Mouse (Mus musculus) stomach, embryonic 15.5 days (tissue): ENCODE results near the gene Hamp2. TPM values are rescaled to one million over a fixed set of nuclear protein-coding genes. Genes with fewer than 3 reads are reported as not detected.

Experiments
- ATAC-seq: fragments of 200-750 bp; cut with Nextera tagmentation; 2 replicates; pipeline ENCODE4 v1.8.0; 2017; ENCODE audit warnings: low read depth, moderate number of reproducible peaks, moderate TSS enrichment; ENCODE audit not compliant: insufficient read depth, low FRiP score
- H3K27ac ChIP-seq: fragments of 300-500 bp; sonication (generic); 2 replicates; pipeline ENCODE4 v1.5.1; 2015; ENCODE audit warnings: mild to moderate bottlenecking, inconsistent platforms
- H3K27me3 ChIP-seq: fragments of 300-500 bp; sonication (generic); replicated peaks from 2 replicates; pipeline ENCODE4 v1.6.1; 2015; ENCODE audit warnings: inconsistent platforms
- H3K36me3 ChIP-seq: fragments of 300-500 bp; sonication (generic); 2 replicates; pipeline ENCODE4 v1.6.1; 2015; ENCODE audit warnings: inconsistent platforms
- H3K4me1 ChIP-seq: fragments of 300-500 bp; sonication (generic); 2 replicates; pipeline ENCODE4 v1.6.1; 2015; ENCODE audit warnings: inconsistent platforms
- H3K4me2 ChIP-seq: fragments of 300-500 bp; sonication (generic); 2 replicates; pipeline ENCODE4 v1.6.1; 2015; ENCODE audit warnings: mild to moderate bottlenecking, inconsistent platforms
- H3K4me3 ChIP-seq: fragments of 300-500 bp; sonication (generic); replicated peaks from 2 replicates; pipeline ENCODE4 v1.5.1; 2015; ENCODE audit warnings: inconsistent platforms
- H3K9ac ChIP-seq: fragments of 300-500 bp; sonication (generic); 2 replicates; pipeline ENCODE4 v1.6.1; 2015; ENCODE audit warnings: inconsistent platforms
- H3K9me3 ChIP-seq: fragments of 300-500 bp; sonication (generic); 2 replicates; pipeline ENCODE4 v1.6.1; 2016; ENCODE audit warnings: inconsistent platforms
- WGBS: fragments of 180-500 bp; shearing (Covaris S2); methylation state at CpG from one replicate; pipeline ENCODE4 v1.1.7; 2015; 5-methylcytosine and 5-hydroxymethylcytosine counted together
- polyA plus RNA-seq: library from polyadenylated mRNA; unstranded; fragments of >200 nt; fragmentation: Nextera tagmentation; extraction: Ambion mirVana; gene quantifications from 2 replicates; pipeline ENCODE4 v1.2.1, GENCODE M21; 2015

Gene Hamp2
- polyA plus RNA-seq, 1 experiment from 2014 or later: not detected

DNA sequence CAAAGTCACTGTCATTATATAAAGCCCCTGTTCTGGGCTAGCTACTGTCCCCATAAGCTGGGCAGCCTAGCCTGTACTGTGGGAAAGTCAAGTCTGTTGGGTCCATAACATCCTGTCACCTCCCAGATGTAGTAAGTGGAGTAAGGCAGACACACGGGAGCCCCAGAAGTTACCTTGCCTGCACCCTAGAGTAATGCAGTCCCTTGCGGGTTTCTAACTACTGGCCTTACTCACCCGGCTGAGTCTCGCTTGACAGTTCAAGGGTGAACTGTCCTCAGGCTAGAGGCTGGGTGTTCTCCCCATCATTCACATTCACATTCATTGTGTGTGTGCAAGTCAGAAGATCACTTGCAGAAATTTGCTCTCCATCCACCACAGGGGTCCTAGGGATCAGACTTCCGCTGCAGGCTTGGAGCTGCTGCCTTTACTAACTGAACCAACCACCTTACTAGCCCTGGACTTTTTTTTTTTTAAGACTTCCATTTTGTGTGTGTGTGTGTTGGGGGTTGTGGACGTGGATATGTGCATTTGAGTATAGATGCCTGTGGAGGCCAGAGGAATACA, 35.4 kb upstream of the Hamp2 start:
- Histone ChIP-seq H3K4me1 (peaks cover 22% of the 10 kb centered on the region), H3K9ac (no peak overlapping the region), H3K27me3 (no peaks in the 10 kb centered on the region), H3K9me3 (no peaks in the 10 kb centered on the region), H3K4me3 (no peak overlapping the region), H3K4me2 (no peak overlapping the region), H3K36me3 (0 out of 2 replicates have a peak, but pooled peaks cover under 1% of the 10 kb centered on the region), H3K27ac (no peak overlapping the region)
- ATAC-seq: no peak
- 82% methylated on average over 6 of the region's 6 CpGs for WGBS

DNA sequence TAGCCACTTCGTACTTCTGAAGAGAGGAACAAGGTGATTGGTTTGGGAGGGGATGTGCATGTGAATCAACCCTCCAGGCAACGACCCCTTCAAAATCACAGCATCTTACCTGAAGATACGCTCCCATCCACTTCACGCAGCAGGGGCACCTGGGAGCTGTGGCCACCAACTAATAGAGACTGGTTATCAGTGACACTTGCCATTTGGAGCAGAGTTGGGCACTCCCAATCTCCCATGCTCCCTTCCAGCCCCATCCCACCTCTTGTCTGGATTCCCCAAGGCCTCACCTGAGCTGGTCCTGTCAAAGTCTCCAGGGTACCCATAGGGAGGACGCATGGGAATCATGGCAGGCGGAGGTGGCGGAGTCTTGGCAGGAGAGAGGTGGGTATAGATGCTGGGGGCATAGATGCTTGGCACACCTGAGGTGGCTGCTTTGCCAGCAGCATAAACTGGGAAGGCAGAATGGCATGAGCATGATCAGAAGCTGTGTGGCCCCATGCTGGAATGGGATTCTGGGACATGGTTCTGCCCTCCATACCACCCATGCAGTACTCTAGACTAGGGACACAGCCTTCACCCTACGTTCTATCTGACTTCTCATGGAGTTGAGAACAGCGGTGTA, 34.5 kb upstream of the Hamp2 start:
- Histone ChIP-seq H3K4me1 (peaks cover 23% of the 10 kb centered on the region), H3K4me2 (no peak overlapping the region), H3K9ac (no peak overlapping the region), H3K27me3 (no peaks in the 10 kb centered on the region), H3K4me3 (no peak overlapping the region), H3K9me3 (no peaks in the 10 kb centered on the region), H3K27ac (no peak overlapping the region), H3K36me3 (0 out of 2 replicates have a peak, but pooled peaks cover 8% of the 10 kb centered on the region)
- no peak for ATAC-seq
- 90% methylated on average over 9 of the region's 9 CpGs for WGBS

DNA sequence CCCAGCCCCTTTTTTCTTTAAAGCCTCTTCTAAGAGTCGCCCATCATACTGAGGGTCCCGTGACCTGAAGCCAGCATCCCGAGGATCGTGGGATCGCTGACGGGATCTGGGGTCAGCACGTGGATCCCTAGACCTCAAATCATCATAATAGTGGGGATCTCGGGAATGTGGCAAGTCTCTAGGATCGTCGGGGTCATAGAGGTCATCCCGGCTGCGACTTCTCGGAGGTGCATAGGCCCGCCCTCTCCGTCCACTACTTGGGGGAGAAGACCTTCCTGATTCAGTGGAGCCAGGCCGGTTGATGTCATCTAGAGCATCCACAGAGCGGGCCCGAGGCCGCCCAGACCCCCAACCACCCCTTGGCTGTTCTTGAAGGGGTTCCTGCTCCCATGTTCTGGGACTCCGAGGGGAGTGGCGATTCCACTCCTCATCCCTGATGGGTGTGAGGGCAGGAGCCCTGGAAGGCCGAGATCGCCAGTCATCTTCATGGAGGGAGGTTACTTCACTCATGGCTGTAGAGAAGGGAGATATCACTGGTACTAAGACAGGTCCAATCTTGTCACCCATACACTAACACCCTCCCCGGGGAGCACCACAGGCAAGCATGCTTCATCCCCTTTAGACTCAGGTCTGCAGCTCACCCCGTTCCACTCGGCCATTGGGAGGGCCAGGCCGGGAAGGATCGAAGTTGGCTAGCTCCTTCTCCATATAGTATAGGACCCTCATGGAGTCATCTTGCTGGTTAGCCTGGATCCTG, 33.8 kb upstream of the Hamp2 start:
- no peak for ATAC-seq
- Histone ChIP-seq H3K4me2 (peak overlapping the region; percentile 58), H3K4me3 (peak overlapping the region; percentile 92), H3K9me3 (no peaks in the 10 kb centered on the region), H3K4me1 (peaks cover 23% of the 10 kb centered on the region), H3K9ac (peak overlapping the region; percentile 24; the same call in 1 of the 2 replicates), H3K27me3 (no peaks in the 10 kb centered on the region), H3K27ac (peak overlapping the region; percentile 97; the same call in 1 of the 2 replicates), H3K36me3 (0 out of 2 replicates have a peak, but pooled peaks cover 8% of the 10 kb centered on the region)
- 66% methylated on average over 28 of the region's 28 CpGs for WGBS

DNA sequence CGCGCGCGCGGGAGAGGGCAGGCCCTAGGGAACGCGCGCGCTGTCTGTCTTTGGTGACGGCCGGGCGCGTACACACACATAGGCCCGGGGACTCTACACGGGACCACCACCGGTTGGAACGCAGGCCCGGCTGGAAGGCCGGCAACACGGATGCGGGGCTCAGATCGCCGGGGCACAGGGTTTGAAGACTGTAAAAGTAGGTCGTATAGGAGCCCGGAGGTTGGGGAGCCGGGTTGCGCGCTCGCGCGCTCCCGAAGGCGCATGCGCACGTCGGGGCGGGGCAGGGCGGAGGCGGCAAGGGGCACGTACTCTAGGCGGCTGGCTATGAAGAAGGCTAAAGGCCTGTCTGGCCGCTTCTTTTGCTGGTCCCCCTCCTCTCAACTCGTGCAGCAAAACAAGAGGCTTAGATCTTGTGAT, 32.9 kb upstream of the Hamp2 start:
- WGBS: under 1% methylated on average over 43 of the region's 43 CpGs
- H3K27me3 ChIP-seq: no peaks in the 10 kb centered on the region
- H3K27ac ChIP-seq: peak overlapping the region; percentile 97
- peak overlapping the region; percentile 92 for H3K4me3 ChIP-seq
- H3K4me2 ChIP-seq: peak overlapping the region; percentile 58
- peak overlapping the region; percentile 54; the same call in 1 of the 2 replicates for H3K9ac ChIP-seq
- peaks cover 23% of the 10 kb centered on the region for H3K4me1 ChIP-seq
- peaks cover 13% of the 10 kb centered on the region; the same call in 1 of the 2 replicates for H3K36me3 ChIP-seq
- no peaks in the 10 kb centered on the region for H3K9me3 ChIP-seq
- peak; percentile 70 for ATAC-seq

DNA sequence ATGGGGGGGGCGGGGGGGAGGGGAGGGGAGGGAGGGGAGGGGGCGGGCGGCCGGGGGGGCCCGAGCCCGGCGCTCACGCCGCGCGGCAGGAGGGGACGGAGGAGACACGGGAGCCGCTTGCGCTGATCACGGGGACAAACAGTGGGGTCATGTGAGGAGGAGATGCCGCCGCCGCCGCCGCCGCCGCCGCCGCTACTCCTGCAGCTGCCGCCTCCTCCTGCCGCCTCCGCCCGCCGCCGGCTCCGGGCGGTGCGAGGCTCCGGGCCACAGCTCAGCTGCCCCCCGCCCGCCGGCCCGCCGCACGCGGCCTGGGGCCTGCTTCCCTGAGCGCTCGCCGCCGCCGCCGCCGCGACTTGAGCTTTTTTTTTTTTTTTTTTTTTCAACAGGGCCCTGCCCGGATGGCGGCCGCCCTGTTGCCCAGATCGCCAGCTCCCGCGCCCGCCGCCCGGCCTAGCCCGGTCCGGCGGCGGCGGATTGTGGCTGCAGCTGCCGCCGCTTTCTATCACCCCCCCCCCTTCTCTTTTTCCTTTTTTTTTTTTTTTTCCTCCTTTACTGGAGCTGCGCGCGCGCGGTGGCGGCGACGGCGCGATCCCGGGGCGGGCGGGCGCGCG, 32.4 kb upstream of the Hamp2 start, which contains the start of gene Usf2:
Gene Usf2 (minus strand): TSS at position 48 of the 611 bp plus-strand sequence.
- ATAC-seq: peak; percentile 33; the same call in 1 of the 2 replicates
- H3K27me3 ChIP-seq: no peaks in the 10 kb centered on the region
- H3K4me1 ChIP-seq: peaks cover 23% of the 10 kb centered on the region
- peaks cover 17% of the 10 kb centered on the region; the same call in 1 of the 2 replicates for H3K36me3 ChIP-seq
- H3K27ac ChIP-seq: peak within 1 kb of the TSS; percentile 97
- peak within 1 kb of the TSS; percentile 92 for H3K4me3 ChIP-seq
- peak within 1 kb of the TSS; percentile 99 for H3K9ac ChIP-seq
- WGBS: under 1% methylated on average over 32 of the region's 82 CpGs
- peak within 1 kb of the TSS; percentile 94 for H3K4me2 ChIP-seq
- no peaks in the 10 kb centered on the region for H3K9me3 ChIP-seq

DNA sequence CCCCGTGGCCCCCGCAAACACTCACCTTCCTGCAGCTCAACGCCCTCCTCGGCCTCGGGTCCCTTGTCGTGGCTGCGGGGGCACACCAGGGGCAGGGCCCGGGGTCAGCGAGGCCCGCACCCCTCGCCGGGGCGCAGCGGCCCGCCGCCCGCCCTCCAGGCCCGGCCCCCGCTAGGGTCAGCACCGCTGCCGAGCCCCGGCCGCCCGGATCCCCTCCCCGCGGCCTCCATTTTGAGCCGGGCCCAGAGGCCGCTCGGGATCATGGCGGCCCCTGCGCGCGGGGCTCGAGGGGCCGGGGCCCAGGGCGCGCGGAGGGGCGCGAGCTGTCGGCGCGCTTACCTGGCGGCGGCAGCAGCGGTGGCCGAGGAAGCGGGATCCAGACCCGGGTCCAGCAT, 31.9 kb upstream of the Hamp2 start:
- H3K9ac ChIP-seq: peak overlapping the region; percentile 99
- H3K36me3 ChIP-seq: peaks cover 17% of the 10 kb centered on the region; the same call in 1 of the 2 replicates
- WGBS: 0% methylated on average over 34 of the region's 49 CpGs
- H3K4me2 ChIP-seq: peak overlapping the region; percentile 94
- ATAC-seq: peak; percentile 8; the same call in 1 of the 2 replicates
- no peaks in the 10 kb centered on the region for H3K27me3 ChIP-seq
- H3K27ac ChIP-seq: peak overlapping the region; percentile 97
- H3K9me3 ChIP-seq: no peaks in the 10 kb centered on the region
- H3K4me1 ChIP-seq: peaks cover 23% of the 10 kb centered on the region
- H3K4me3 ChIP-seq: peak overlapping the region; percentile 92

DNA sequence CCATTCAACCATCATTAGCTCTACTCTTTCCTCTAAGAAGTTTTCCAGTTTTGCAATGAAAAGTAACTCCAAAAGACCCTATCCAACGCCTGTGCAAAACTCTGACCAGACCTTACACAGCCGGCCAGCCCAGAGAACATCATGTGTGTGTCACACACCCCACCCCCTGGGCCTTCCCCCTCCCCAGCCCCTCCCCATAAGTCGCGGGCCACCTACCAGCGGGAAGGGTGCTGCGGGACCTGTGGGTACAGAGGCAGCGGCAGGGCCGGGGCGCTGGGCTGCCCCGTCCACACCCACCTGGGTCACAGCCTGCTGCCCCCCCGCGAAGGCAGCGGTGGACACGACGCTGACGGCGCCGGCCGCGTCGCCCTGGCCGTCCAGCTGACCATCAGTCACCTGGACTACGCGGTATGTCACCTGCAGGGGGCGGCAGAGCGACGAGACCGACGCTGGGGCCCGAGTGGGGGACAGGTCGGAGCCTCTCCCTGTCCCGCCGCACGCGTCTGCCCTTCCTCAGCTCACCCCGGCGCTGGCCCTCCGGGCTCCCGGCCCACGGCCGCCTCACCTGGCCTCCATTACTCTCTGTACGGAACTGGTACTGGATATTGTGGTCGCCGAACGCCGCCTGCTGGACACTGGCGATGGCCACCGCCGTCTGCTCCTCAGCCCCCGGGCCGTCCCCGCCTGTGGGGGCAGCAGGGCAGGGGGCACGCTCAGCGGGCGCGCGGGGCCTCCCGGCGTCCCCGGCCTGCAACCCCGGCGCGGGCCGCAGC, 31.3 kb upstream of the Hamp2 start:
- H3K9ac ChIP-seq: peak overlapping the region; percentile 99
- ATAC-seq: peak; percentile 70
- H3K4me2 ChIP-seq: peak overlapping the region; percentile 94
- H3K27me3 ChIP-seq: no peaks in the 10 kb centered on the region
- H3K36me3 ChIP-seq: peaks cover 17% of the 10 kb centered on the region; the same call in 1 of the 2 replicates
- under 1% methylated on average over 50 of the region's 64 CpGs for WGBS
- H3K4me3 ChIP-seq: peak overlapping the region; percentile 92
- peak overlapping the region; percentile 97 for H3K27ac ChIP-seq
- peaks cover 23% of the 10 kb centered on the region for H3K4me1 ChIP-seq
- no peaks in the 10 kb centered on the region for H3K9me3 ChIP-seq

DNA sequence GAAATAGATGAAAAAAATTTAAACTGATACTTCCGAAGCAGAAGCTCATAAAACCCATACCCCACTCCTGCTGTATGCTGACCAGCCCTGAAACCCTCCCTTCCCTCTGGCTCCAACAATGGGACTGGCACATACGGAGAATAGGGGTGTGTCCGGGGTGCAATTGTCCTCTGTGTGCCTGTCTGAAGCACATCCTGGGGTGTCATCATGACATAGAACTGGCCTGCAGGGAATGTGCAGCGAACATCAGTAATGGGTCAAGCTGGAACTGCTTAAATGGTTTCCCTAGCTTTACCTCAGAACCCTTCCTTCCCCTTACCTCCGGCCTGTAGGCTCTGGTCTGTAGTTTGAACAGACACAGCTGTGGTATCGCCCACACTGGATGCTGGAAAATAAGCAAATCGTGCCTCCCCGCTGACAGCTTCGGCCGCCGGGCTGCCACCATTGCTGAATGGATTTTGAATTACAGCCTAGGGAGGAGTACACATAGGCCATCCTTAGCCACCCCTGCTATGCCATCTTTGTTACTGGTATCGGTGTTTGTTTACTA, 30.6 kb upstream of the Hamp2 start:
- WGBS: 71% methylated on average over 12 of the region's 12 CpGs
- Histone ChIP-seq H3K27me3 (no peaks in the 10 kb centered on the region), H3K4me2 (peak overlapping the region; percentile 94), H3K9me3 (no peaks in the 10 kb centered on the region), H3K9ac (no peak overlapping the region), H3K4me1 (peaks cover 23% of the 10 kb centered on the region), H3K36me3 (peaks cover 17% of the 10 kb centered on the region; the same call in 1 of the 2 replicates), H3K4me3 (peak overlapping the region; percentile 92), H3K27ac (no peak overlapping the region)
- ATAC-seq: no peak

DNA sequence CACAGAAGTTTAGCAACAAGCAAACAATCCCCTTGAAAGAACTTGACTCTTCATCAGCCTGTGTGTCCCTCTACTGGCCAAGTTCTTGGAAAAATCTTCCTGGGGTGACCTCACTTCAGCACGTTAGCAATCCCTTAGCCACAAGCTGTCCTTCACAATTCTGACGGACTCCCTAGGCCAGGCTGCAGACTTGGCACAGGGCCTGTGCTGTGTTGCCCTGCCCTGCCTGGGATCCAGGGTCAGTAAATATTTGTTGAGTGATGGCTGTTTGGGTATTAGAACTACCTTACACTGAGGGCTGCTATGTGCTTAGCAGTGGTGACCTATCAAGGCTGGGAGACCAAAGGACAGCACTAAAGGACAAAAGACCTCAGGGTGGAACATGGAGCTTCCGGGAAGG, 29.6 kb upstream of the Hamp2 start:
- no peaks in the 10 kb centered on the region for H3K9me3 ChIP-seq
- no peak overlapping the region for H3K4me3 ChIP-seq
- peaks cover 21% of the 10 kb centered on the region for H3K4me1 ChIP-seq
- 66% methylated on average over 3 of the region's 3 CpGs for WGBS
- H3K9ac ChIP-seq: no peak overlapping the region
- H3K36me3 ChIP-seq: peaks cover 22% of the 10 kb centered on the region; the same call in 1 of the 2 replicates
- H3K27ac ChIP-seq: no peak overlapping the region
- ATAC-seq: no peak
- H3K4me2 ChIP-seq: no peak overlapping the region
- no peaks in the 10 kb centered on the region for H3K27me3 ChIP-seq

DNA sequence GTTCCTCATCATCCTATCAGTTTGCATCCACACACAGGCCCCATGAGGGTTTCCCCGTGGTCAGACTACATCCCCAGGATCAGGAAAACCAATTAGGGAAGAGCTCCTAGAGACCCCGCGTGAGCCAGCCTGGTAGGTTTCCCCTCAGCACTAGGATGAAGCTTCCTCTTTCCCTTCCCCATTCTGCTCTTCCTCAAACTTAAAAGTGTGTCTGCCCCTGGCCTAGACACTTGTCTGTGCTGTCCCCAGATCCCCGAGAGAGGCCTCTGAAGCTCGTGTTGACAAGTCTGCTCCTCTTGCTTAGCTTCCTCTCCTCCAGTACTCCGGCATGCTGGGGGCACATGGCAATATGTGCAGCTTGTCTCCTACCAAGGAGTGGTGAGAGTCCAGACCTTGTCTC, 29.0 kb upstream of the Hamp2 start:
- 87% methylated on average over 6 of the region's 6 CpGs for WGBS
- Histone ChIP-seq H3K4me3 (no peak overlapping the region), H3K4me2 (no peak overlapping the region), H3K9ac (no peak overlapping the region), H3K9me3 (no peaks in the 10 kb centered on the region), H3K36me3 (peaks cover 24% of the 10 kb centered on the region; the same call in 1 of the 2 replicates), H3K4me1 (peaks cover 15% of the 10 kb centered on the region), H3K27me3 (no peaks in the 10 kb centered on the region), H3K27ac (no peak overlapping the region)
- ATAC-seq: no peak
